Mouse (Mus musculus) olfactory bulb, adult 2 months (tissue): ENCODE measurements around the gene 2310030G06Rik.

Experiments used
- CTCF ChIP-seq: fragments of 200-500 bp; IDR thresholded peaks from 2 replicates; pipeline ENCODE4 v1.5.1; 2012; ENCODE audit warnings: low read depth, mild to moderate bottlenecking, low read length, moderate library complexity; ENCODE audit not compliant: insufficient read depth
- POLR2A ChIP-seq: fragments of 200-500 bp; IDR thresholded peaks from 2 replicates; pipeline ENCODE4 v1.6.1; 2012; ENCODE audit warnings: mild to moderate bottlenecking, low read depth, low read length, moderate library complexity; ENCODE audit not compliant: insufficient read depth

DNA sequence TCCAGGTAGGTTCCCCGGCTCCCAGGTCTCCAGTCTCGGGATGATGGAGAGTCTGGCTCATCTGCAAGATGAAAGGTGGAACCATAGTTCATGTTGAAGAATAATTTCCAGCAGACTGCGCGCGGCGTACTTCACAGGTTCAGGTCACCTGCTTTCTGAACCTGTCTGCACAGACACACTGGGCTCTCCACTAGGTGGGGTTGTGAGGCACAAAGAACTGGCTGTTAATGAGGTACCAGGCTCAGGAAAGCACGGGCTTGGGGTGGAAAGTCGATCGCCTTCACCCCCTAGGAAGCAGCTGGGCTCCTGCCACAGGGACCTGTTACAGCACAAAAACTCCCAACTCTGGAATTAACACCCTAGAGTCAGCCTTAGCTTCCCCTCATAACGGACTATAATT is 52.7 kb downstream of the 2310030G06Rik start:
- TF ChIP-seq POLR2A (no peak), CTCF (peak; percentile 28; the same call in 1 of the 2 replicates)
